Mouse (Mus musculus): ENCODE results near the gene Agmat. TPM values are rescaled to one million over a fixed set of nuclear protein-coding genes. Genes with fewer than 3 reads are reported as not detected.
A peak's percentile ranks its signal among the peaks of the same experiment; 100 is the strongest.

The Agmat gene
- polyA plus RNA-seq, 1 experiment from 2014 or later, result not detected

DNA sequence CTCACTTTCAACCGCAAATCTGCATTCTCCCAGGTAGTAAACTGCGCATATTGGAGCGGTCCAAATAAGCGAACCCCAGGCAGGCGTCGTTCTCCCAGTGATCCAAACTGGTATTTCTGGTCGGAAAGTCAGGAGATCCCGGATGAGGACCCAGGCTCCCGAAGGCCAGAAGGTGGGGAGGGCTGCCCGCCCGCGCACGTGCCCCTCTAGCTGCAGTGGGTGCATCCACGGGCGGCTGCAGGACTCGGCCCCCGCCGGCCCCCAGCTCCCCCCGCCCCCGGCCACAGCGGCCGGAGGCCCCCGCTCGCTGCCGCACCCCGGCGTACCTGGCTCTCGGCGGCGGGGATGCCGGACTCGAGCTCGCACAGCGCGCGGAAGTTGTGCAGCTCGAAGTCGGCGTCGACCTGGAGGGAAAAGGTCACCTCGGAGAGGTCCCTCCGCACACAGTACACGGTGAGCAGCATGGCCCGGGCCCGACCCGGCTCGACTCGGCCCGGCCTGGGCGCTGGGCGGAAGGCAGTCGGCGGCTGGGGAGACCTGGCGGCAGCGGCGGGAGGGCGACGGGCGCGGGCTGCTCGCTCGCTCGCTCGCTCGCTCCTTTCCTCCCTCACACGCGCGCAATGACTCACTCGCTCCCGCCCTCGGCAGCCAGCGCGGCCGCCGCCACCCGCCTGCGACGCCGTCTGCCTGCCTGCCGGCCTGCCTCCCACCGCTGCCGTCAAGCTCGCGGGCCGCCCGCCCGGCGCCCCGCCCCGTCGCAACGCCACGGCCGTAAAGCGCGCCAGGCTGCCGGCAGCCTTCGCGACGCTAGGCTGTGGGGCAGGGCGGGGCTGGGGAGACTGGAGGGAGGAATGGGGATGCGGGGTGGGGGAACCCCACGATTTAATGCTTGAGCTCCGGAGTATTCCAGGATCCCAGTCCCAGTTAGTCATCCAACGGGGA, 23.5 kb upstream of the Agmat start, which contains the start of gene Ddi2:
TSS of gene Ddi2 (minus strand) at position 689 of the 942 bp plus-strand sequence.
- H3K4me3 ChIP-seq, result peak within 1 kb of the TSS; percentile 100
- H3K4me1 ChIP-seq, result peaks cover 20% of the 10 kb centered on the region
- peak; percentile 92 for DNase-seq (ENCODE audit: low spot score)
- WGBS, result under 1% methylated on average over 104 of the region's 105 CpGs
- no peaks in the 10 kb centered on the region for H3K27me3 ChIP-seq (ENCODE audit: low read depth, poor library complexity, severe bottlenecking)
- H3K9me3 ChIP-seq (replicated peaks), result no peaks in the 10 kb centered on the region
- H3K27ac ChIP-seq, result peak within 1 kb of the TSS; percentile 95
- peaks cover 25% of the 10 kb centered on the region for H3K36me3 ChIP-seq

GRCm38 (mm10) chr4:141723673-141724068, 22.8 kb upstream of the Agmat start:
- Histone ChIP-seq H3K27me3 (ENCODE audit: low read depth, poor library complexity, severe bottlenecking) (no peaks in the 10 kb centered on the region), H3K27ac (peak overlapping the region; percentile 95), H3K4me1 (peaks cover 20% of the 10 kb centered on the region), H3K36me3 (peaks cover 20% of the 10 kb centered on the region), H3K9me3 (replicated peaks) (no peaks in the 10 kb centered on the region), H3K4me3 (peak overlapping the region; percentile 100)
- WGBS, result 14% methylated on average over 13 of the region's 13 CpGs
- peak; percentile 45 for DNase-seq (ENCODE audit: low spot score)

GRCm38 (mm10) chr4:141724594-141724993, 21.9 kb upstream of the Agmat start:
- 70% methylated on average over 11 of the region's 11 CpGs for WGBS
- Histone ChIP-seq H3K4me1 (peaks cover 20% of the 10 kb centered on the region), H3K27me3 (ENCODE audit: low read depth, poor library complexity, severe bottlenecking) (no peaks in the 10 kb centered on the region), H3K4me3 (no peak overlapping the region), H3K27ac (no peak overlapping the region), H3K36me3 (peaks cover 16% of the 10 kb centered on the region), H3K9me3 (replicated peaks) (no peaks in the 10 kb centered on the region)
- DNase-seq (ENCODE audit: low spot score), result no peak

DNA sequence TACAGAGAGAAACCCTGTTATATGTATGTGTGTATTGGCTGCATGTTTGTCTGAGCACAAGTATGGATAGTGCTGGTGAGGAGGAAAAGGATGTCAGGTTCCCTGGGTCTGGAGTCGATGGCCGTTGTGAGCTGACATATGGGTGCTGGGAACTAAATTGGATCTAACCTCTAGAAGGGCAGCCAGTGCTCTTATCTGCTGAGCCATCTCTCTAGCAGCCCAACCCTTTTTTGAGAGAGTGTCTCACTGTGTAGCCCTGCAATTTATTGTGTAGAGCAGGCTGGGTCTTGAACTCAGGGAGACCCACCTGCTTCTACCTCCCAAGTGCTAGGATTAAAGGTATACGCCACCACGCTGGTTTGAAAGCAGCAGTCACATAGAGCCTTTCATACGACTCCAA, 21.2 kb upstream of the Agmat start:
- no peak for DNase-seq (ENCODE audit: low spot score)
- H3K4me1 ChIP-seq, result peaks cover 20% of the 10 kb centered on the region
- no peaks in the 10 kb centered on the region for H3K9me3 ChIP-seq (replicated peaks)
- H3K4me3 ChIP-seq, result no peak overlapping the region
- H3K27ac ChIP-seq, result no peak overlapping the region
- H3K36me3 ChIP-seq, result peaks cover 9% of the 10 kb centered on the region
- no peaks in the 10 kb centered on the region for H3K27me3 ChIP-seq (ENCODE audit: low read depth, poor library complexity, severe bottlenecking)
- WGBS, result 85% methylated on average over 5 of the region's 5 CpGs

DNA sequence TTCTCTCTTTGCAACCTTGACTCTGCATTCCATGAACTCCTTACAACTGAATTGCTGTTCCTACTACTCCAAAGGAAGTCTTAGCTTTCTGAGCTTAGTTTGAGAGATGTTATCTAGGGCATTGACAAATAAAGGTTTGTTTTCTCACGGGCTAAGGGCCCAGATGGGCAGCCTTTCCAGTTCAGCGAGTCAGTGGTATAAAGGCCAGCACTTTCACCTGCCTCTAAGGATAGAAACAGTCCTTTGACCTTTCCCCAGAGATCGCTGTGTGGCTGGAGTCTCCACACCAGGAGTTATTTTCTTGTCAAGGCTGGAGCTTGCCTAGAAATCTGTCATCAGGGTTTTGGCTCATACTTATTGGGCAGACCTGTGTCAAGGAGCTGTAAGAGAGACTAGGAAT, 20.7 kb upstream of the Agmat start:
- Histone ChIP-seq H3K9me3 (replicated peaks) (no peaks in the 10 kb centered on the region), H3K27ac (no peak overlapping the region), H3K36me3 (peaks cover 5% of the 10 kb centered on the region), H3K27me3 (ENCODE audit: low read depth, poor library complexity, severe bottlenecking) (peaks cover 4% of the 10 kb centered on the region; the same call in 1 of the 2 replicates), H3K4me3 (no peak overlapping the region), H3K4me1 (peaks cover 20% of the 10 kb centered on the region)
- no peak for DNase-seq (ENCODE audit: low spot score)
- WGBS, result 57% methylated on average over 3 of the region's 3 CpGs

DNA sequence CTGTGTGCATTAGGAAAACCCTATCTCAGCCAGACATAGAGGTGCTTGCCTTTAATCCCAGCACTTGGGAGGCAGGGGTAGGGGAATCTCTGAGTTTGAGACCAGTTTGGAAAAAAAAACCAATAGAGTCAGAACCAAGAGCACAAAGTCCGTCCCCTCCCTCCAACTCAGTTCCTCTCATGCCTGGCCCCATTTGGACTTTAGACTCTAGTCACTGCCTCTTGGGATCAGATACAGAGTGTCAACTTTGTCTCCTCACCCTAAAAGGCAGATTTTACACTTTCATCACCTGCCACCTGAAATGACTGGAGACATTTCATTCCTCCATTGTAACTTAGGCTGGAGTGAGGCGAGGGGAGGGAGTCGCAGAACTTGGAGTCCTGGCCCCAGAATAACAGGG, 17.2 kb upstream of the Agmat start:
- H3K27me3 ChIP-seq (ENCODE audit: low read depth, poor library complexity, severe bottlenecking), result peaks cover 10% of the 10 kb centered on the region; the same call in 1 of the 2 replicates
- no peak for DNase-seq (ENCODE audit: low spot score)
- H3K36me3 ChIP-seq, result no peaks in the 10 kb centered on the region
- H3K27ac ChIP-seq, result no peak overlapping the region
- peaks cover under 1% of the 10 kb centered on the region; the same call in 1 of the 2 replicates for H3K4me1 ChIP-seq
- H3K4me3 ChIP-seq, result no peak overlapping the region
- no peaks in the 10 kb centered on the region for H3K9me3 ChIP-seq (replicated peaks)
- 88% methylated on average over 3 of the region's 3 CpGs for WGBS

- no peaks in the 10 kb centered on the region for H3K36me3 ChIP-seq
- no peak overlapping the region for H3K27ac ChIP-seq
- peaks cover 10% of the 10 kb centered on the region; the same call in 1 of the 2 replicates for H3K27me3 ChIP-seq (ENCODE audit: low read depth, poor library complexity, severe bottlenecking)
- no peaks in the 10 kb centered on the region for H3K9me3 ChIP-seq (replicated peaks)
- no peak for DNase-seq (ENCODE audit: low spot score)
- H3K4me1 ChIP-seq, result peaks cover 10% of the 10 kb centered on the region
- 84% methylated on average over 13 of the region's 13 CpGs for WGBS
- no peak overlapping the region for H3K4me3 ChIP-seq
Measured at GRCm38 (mm10) chr4:141730401-141730800, 16.1 kb upstream of the Agmat start.

DNA sequence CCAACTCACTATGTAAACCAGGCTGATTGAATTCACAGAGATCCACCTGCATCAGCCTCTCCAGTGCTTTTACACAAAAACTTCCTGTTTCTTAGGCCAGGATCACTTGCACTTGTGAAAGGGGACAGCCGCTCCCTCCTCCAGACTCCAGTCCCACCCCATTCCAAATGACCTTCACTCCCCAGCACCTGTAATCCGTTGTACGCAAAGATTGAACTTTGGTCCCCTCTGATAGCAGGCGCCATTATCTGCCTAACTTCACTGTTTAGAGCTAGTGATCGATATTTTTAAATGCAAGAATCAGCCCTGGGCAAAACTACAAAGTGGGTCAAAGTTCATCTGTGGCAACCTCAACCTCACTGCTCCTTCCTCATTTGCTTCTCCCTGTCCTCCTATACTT, 14.7 kb upstream of the Agmat start:
- DNase-seq (ENCODE audit: low spot score), result no peak
- Histone ChIP-seq H3K4me3 (no peak overlapping the region), H3K4me1 (peaks cover 10% of the 10 kb centered on the region), H3K9me3 (replicated peaks) (no peaks in the 10 kb centered on the region), H3K27ac (no peak overlapping the region), H3K27me3 (ENCODE audit: low read depth, poor library complexity, severe bottlenecking) (peaks cover 10% of the 10 kb centered on the region; the same call in 1 of the 2 replicates), H3K36me3 (no peaks in the 10 kb centered on the region)
- 75% methylated on average over 5 of the region's 5 CpGs for WGBS

DNA sequence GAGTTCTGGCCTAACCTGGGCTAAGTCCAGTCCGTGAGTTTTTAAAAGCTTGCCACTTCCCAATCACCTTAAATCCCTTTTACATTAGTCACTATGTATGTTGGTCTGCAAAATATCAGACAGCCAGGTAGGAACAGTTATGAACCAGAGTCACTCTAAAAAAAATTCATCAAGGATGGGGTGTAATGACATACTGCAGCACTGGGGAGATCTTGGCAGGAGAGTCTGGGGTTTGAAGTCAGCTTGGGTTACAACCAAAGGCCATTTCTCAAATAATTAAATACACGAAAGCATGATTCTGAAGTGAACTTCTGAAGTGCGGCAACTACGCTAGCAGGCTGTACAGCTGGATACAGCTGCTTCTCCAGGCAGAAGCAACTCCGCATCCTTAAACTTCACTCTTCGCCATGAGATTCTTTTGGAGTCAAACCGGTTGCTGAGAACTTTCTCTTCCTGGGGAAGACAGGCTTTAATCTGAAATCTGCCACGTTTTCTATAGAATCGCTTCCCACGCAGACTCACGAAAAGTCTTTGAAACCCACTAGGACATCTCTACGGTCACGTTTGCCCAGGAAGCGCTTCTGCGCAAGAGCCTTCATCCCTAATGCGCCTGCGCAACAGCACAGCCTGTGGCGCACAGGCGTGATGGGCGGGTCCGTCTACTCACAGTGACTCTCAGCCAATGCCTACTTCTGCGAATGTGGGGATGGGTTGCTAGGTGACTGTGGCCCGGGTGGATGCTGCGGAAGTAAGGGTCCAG, 11.8 kb upstream of the Agmat start:
- Histone ChIP-seq H3K4me3 (peak overlapping the region; percentile 52), H3K36me3 (no peaks in the 10 kb centered on the region), H3K4me1 (peaks cover 10% of the 10 kb centered on the region), H3K9me3 (replicated peaks) (no peaks in the 10 kb centered on the region), H3K27ac (peak overlapping the region; percentile 75), H3K27me3 (ENCODE audit: low read depth, poor library complexity, severe bottlenecking) (peaks cover 10% of the 10 kb centered on the region; the same call in 1 of the 2 replicates)
- WGBS, result 8% methylated on average over 24 of the region's 24 CpGs
- DNase-seq (ENCODE audit: low spot score), result peak; percentile 93

DNA sequence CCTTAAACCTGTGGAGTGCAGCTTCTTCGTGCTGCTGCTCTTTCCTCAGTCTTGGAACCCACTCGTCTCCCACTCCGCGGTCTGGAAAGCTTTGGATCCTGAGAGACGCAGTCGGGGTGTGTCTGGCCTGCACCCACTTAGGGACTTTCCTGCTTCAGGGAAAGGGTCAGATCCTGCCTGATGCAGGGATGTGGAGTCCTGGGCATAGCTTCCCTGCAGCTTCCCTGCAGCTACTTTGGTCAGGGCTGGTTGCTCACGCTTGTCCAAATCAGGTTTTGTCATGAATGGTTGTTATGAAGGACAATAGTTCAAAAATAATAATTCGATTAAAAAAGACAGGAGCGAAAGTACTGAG, 11.3 kb upstream of the Agmat start:
- Histone ChIP-seq H3K27me3 (ENCODE audit: low read depth, poor library complexity, severe bottlenecking) (peaks cover 10% of the 10 kb centered on the region; the same call in 1 of the 2 replicates), H3K4me3 (peak overlapping the region; percentile 52), H3K4me1 (peaks cover 10% of the 10 kb centered on the region), H3K9me3 (replicated peaks) (no peaks in the 10 kb centered on the region), H3K27ac (peak overlapping the region; percentile 75), H3K36me3 (no peaks in the 10 kb centered on the region)
- no peak for DNase-seq (ENCODE audit: low spot score)
- WGBS, result 22% methylated on average over 9 of the region's 9 CpGs

DNA sequence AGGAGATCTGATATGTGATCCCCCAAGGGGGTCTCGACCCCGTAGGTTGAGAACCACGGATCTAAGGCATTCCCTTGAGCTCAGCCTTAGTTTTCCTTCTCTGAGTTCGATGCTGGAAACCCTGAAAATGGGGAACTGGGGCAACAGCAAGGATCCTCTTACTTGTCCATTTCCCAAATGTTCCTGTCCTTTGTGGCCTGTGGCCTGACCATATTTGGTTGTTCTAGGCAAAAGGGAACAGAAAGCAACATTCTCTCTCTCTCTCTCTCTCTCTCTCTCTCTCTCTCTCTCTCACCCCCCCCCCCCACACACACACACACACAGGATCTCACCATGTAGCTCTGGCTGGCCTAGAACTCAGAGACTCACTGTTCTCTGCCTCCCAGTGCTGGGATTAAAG, 9.6 kb upstream of the Agmat start:
- no peak for DNase-seq (ENCODE audit: low spot score)
- H3K4me3 ChIP-seq, result no peak overlapping the region
- no peaks in the 10 kb centered on the region for H3K9me3 ChIP-seq (replicated peaks)
- no peaks in the 10 kb centered on the region for H3K27me3 ChIP-seq (ENCODE audit: low read depth, poor library complexity, severe bottlenecking)
- 81% methylated on average over 4 of the region's 4 CpGs for WGBS
- H3K4me1 ChIP-seq, result peaks cover 10% of the 10 kb centered on the region
- no peak overlapping the region for H3K27ac ChIP-seq
- no peaks in the 10 kb centered on the region for H3K36me3 ChIP-seq

DNA sequence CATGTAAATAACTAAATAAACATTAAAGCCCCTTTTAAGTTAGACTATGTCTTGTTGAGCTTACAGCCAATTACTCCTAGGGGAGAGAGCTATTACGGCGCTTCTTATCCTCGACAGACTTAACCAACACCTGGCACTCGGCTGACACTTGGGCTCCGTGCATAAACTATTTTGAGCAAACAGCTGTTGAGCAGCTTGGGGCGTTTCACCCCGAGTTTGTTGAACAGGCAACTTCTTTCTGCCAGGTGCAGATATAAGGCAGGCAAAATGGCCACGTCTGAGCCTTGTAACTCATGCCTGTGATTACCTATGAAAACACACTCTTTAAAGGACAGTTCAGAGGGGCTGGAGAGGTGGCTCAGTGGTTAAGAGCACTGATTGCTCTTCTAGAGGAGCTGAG, 8.5 kb upstream of the Agmat start:
- 78% methylated on average over 8 of the region's 8 CpGs for WGBS
- H3K36me3 ChIP-seq, result no peaks in the 10 kb centered on the region
- peaks cover 10% of the 10 kb centered on the region for H3K4me1 ChIP-seq
- no peaks in the 10 kb centered on the region for H3K27me3 ChIP-seq (ENCODE audit: low read depth, poor library complexity, severe bottlenecking)
- H3K9me3 ChIP-seq (replicated peaks), result no peaks in the 10 kb centered on the region
- no peak for DNase-seq (ENCODE audit: low spot score)
- no peak overlapping the region for H3K27ac ChIP-seq
- H3K4me3 ChIP-seq, result no peak overlapping the region

GRCm38 (mm10) chr4:141741856-141742255, 4.6 kb upstream of the Agmat start:
- Histone ChIP-seq H3K4me1 (peaks cover 5% of the 10 kb centered on the region; the same call in 1 of the 2 replicates), H3K27ac (peak overlapping the region; percentile 0; the same call in 1 of the 2 replicates), H3K9me3 (replicated peaks) (no peaks in the 10 kb centered on the region), H3K4me3 (no peak overlapping the region), H3K36me3 (no peaks in the 10 kb centered on the region), H3K27me3 (ENCODE audit: low read depth, poor library complexity, severe bottlenecking) (peaks cover 6% of the 10 kb centered on the region)
- DNase-seq (ENCODE audit: low spot score), result no peak
- WGBS, result 66% methylated on average over 9 of the region's 9 CpGs
